Mouse (Mus musculus): ENCODE data around the gene Sspo.

Gene Sspo

GRCm38 (mm10) chr6:48539860-48540259 lies 91.8 kb downstream of the Sspo start:
- no peak for DNase-seq (ENCODE audit: low spot score in 2 of 2)

- DNase-seq (ENCODE audit: low spot score in 2 of 2), result no peak
Measured at GRCm38 (mm10) chr6:48540721-48541120, 92.7 kb downstream of the Sspo start.

- no peak for DNase-seq (ENCODE audit: low spot score in 2 of 2)
Measured at GRCm38 (mm10) chr6:48541560-48542450, 93.8 kb downstream of the Sspo start.

GRCm38 (mm10) chr6:48542631-48543030 lies 94.6 kb downstream of the Sspo start:
- no peak for DNase-seq (ENCODE audit: low spot score in 2 of 2)

- no peak for DNase-seq (ENCODE audit: low spot score in 2 of 2)
Measured at GRCm38 (mm10) chr6:48545251-48545650, 97.2 kb downstream of the Sspo start.

GRCm38 (mm10) chr6:48546271-48546670 lies 98.2 kb downstream of the Sspo start:
- DNase-seq (ENCODE audit: low spot score in 2 of 2), result no peak

GRCm38 (mm10) chr6:48546858-48547257 lies 98.8 kb downstream of the Sspo start:
- DNase-seq (ENCODE audit: low spot score in 2 of 2), result no peak

GRCm38 (mm10) chr6:48548314-48548713 lies 100.3 kb downstream of the Sspo start:
- no peak for DNase-seq (ENCODE audit: low spot score in 2 of 2)

All from spleen, postnatal 4 days (tissue).